Mouse (Mus musculus) lung, adult 2 months (tissue): Measurements from ENCODE around the gene Fzd4.

ENCODE experiments used
- CTCF ChIP-seq: fragments of 200-500 bp; IDR thresholded peaks from 2 replicates; pipeline ENCODE4 v1.5.1; 2011; ENCODE audit warnings: mild to moderate bottlenecking, low read length, control low read depth; ENCODE audit not compliant: insufficient read depth
- POLR2A ChIP-seq: fragments of 200-500 bp; IDR thresholded peaks from 2 replicates; pipeline ENCODE4 v1.6.1; 2011; ENCODE audit warnings: low read depth, mild to moderate bottlenecking, control low read depth, low read length, borderline replicate concordance; ENCODE audit errors: extremely low read depth

GRCm38 (mm10) chr7:89418127-89418653 is 14.0 kb downstream of the Fzd4 start:
- TF ChIP-seq CTCF, result no peak
- TF ChIP-seq POLR2A, result no peak
